Mouse (Mus musculus): ENCODE measurements around the gene Phospho2. TPM values are rescaled to one million over a fixed set of nuclear protein-coding genes. Genes with fewer than 3 reads are reported as not detected.

Gene Phospho2
- polyA plus RNA-seq, 1 experiment: 87.1 TPM

Other genes starting within 250 kb of the Phospho2 start
- gene Lrp2, start 203.6 kb upstream of the Phospho2 start, polyA plus RNA-seq (2012; rRNA removed): 0.11 and 0.50 TPM in 2 replicates
- 0.39 and 0.45 TPM in 2 replicates for gene Bbs5, start 142.5 kb upstream of the Phospho2 start, polyA plus RNA-seq (2012; rRNA removed)
- gene Klhl41, start 119.5 kb upstream of the Phospho2 start, polyA plus RNA-seq (2012; rRNA removed): 0.43 TPM in 1 of 2 replicates, not detected in the other
- gene Fastkd1, start 76.1 kb upstream of the Phospho2 start, polyA plus RNA-seq (2012; rRNA removed): 5.4 and 5.9 TPM in 2 replicates
- gene Ppig, start 67.1 kb upstream of the Phospho2 start, polyA plus RNA-seq (2012; rRNA removed): 2.2 and 2.7 TPM in 2 replicates
- gene Ccdc173, start within 50 bp of the Phospho2 start, polyA plus RNA-seq (2012; rRNA removed): 0.26 and 0.43 TPM in 2 replicates
- gene Klhl23, start 32.3 kb downstream of the Phospho2 start, polyA plus RNA-seq (2012; rRNA removed): 2.5 and 3.4 TPM in 2 replicates
- gene Ssb, start 71.9 kb downstream of the Phospho2 start, polyA plus RNA-seq (2012; rRNA removed): 5.4 and 6.9 TPM in 2 replicates
- 4.0 and 4.8 TPM in 2 replicates for gene Mettl5, start 96.0 kb downstream of the Phospho2 start, polyA plus RNA-seq (2012; rRNA removed)
- 13.7 and 13.9 TPM in 2 replicates for gene Ubr3, start 107.6 kb downstream of the Phospho2 start, polyA plus RNA-seq (2012; rRNA removed)
- gene Myo3b, start 249.5 kb downstream of the Phospho2 start, polyA plus RNA-seq (2012; rRNA removed): 0.70 and 0.94 TPM in 2 replicates